8 mouse cellular contexts compared by ENCODE assay signal in genomic region chr9:61375802-61376561, GRCm38 (mm10). TPM values are rescaled to one million over a fixed set of nuclear protein-coding genes. Genes with fewer than 3 reads are reported as not detected.
A peak's percentile ranks its signal among the peaks of the same experiment; 100 is the strongest.
DNase-seq lines count a peak whose midpoint lies in the region; ATAC-seq and TF ChIP-seq lines count a peak whose summit lies in the region.

No protein-coding gene starts in this region.

- H3K9ac ChIP-seq in kidney, embryonic 15.5 days: peak overlapping the region; percentile 38
- peak overlapping the region; percentile 99 for H3K9ac ChIP-seq in hindbrain, embryonic 14.5 days
- peak overlapping the region; percentile 55 for H3K9ac ChIP-seq in midbrain, embryonic 12.5 days (replicated peaks)

- H3K9me3 ChIP-seq in kidney, embryonic 15.5 days (replicated peaks): no peaks in the 10 kb centered on the region
- no peaks in the 10 kb centered on the region for H3K9me3 ChIP-seq in hindbrain, embryonic 14.5 days (ENCODE audit: control insufficient read depth, low read length)
- H3K9me3 ChIP-seq in midbrain, embryonic 12.5 days: no peaks in the 10 kb centered on the region

- WGBS in kidney, embryonic 15.5 days: 42% methylated on average over 11 of the region's 11 CpGs
- 31% methylated on average over 11 of the region's 11 CpGs for WGBS in hindbrain, embryonic 14.5 days
- WGBS in midbrain, embryonic 12.5 days: 36% methylated on average over 11 of the region's 11 CpGs

- H3K4me1 ChIP-seq in kidney, embryonic 15.5 days: peaks cover 77% of the 10 kb centered on the region
- peaks cover 73% of the 10 kb centered on the region for H3K4me1 ChIP-seq in hindbrain, embryonic 14.5 days (replicated peaks; ENCODE audit: control insufficient read depth, insufficient read depth, low read length)
- H3K4me1 ChIP-seq in midbrain, embryonic 12.5 days: peaks cover 78% of the 10 kb centered on the region

- H3K27ac ChIP-seq in kidney, embryonic 15.5 days: no peak overlapping the region
- 0 out of 2 replicates have a peak overlapping the region, but pooled peaks have one; percentile 20 for H3K27ac ChIP-seq in hindbrain, embryonic 14.5 days
- peak overlapping the region; percentile 90; the same call in 1 of the 2 replicates for H3K27ac ChIP-seq in midbrain, embryonic 12.5 days (replicated peaks)

- H3K4me3 ChIP-seq in kidney, embryonic 15.5 days (replicated peaks): peak overlapping the region; percentile 16
- H3K4me3 ChIP-seq in hindbrain, embryonic 14.5 days (replicated peaks; ENCODE audit: low read length): peak overlapping the region; percentile 91
- H3K4me3 ChIP-seq in midbrain, embryonic 12.5 days: peak overlapping the region; percentile 97

- peaks cover 32% of the 10 kb centered on the region for H3K36me3 ChIP-seq in kidney, embryonic 15.5 days
- H3K36me3 ChIP-seq in hindbrain, embryonic 14.5 days (replicated peaks; ENCODE audit: control insufficient read depth, insufficient read depth): peaks cover 3% of the 10 kb centered on the region
- peaks cover 25% of the 10 kb centered on the region; the same call in 1 of the 2 replicates for H3K36me3 ChIP-seq in midbrain, embryonic 12.5 days

- H3K27me3 ChIP-seq in kidney, embryonic 15.5 days: no peaks in the 10 kb centered on the region
- H3K27me3 ChIP-seq in hindbrain, embryonic 14.5 days (ENCODE audit: control insufficient read depth, insufficient read depth, low read length): no peaks in the 10 kb centered on the region
- no peaks in the 10 kb centered on the region for H3K27me3 ChIP-seq in midbrain, embryonic 12.5 days

- no peak for TF ChIP-seq POLR2A in brain, embryonic 14.5 days (IDR thresholded peaks at IDR 0.05; ENCODE audit: borderline replicate concordance, extremely low read depth, insufficient read depth, insufficient read length, poor library complexity, severe bottlenecking)

- DNase-seq in kidney, adult 9 months: no peak
- peak; percentile 78 for DNase-seq in brain, embryonic 14.5 days (ENCODE audit: low read depth)
- DNase-seq in hindbrain, embryonic 14.5 days (ENCODE audit: low spot score): no peak
- no peak for DNase-seq in left cerebral cortex, adult 9 months (ENCODE audit: low spot score in 2 of 2)
- DNase-seq in thymus, postnatal 14 days: no peak
- DNase-seq in embryo, embryonic 10.5 days (ENCODE audit: low spot score): no peak

- TF ChIP-seq CTCF in brain, embryonic 14.5 days (IDR thresholded peaks at IDR 0.05; ENCODE audit: borderline replicate concordance, extremely low read depth, insufficient read depth, insufficient read length): no peak

- no peak for ATAC-seq in kidney, embryonic 15.5 days (replicated peaks; ENCODE audit: low FRiP score)
- no peak for ATAC-seq in hindbrain, embryonic 14.5 days (ENCODE audit: low FRiP score)
- ATAC-seq in midbrain, embryonic 12.5 days (ENCODE audit: low FRiP score, low read depth): no peak

- H3K4me2 ChIP-seq in kidney, embryonic 15.5 days: peak overlapping the region; percentile 78
- H3K4me2 ChIP-seq in hindbrain, embryonic 14.5 days (replicated peaks): peak overlapping the region; percentile 83
- H3K4me2 ChIP-seq in midbrain, embryonic 12.5 days (replicated peaks): peak overlapping the region; percentile 88

RNA-seq across cellular contexts. Expression of gene Tle3, which starts 3.8 kb away (rescaled TPM):
- polyA plus RNA-seq in kidney, embryonic 15.5 days (2015; fragmentation: Nextera tagmentation; extraction: Ambion mirVana): 26.1 and 30.9 TPM in 2 replicates
- polyA plus RNA-seq in brain, embryonic 14.5 days (2012; rRNA removed): 108 and 121 TPM in 2 replicates
- 22.4 and 23.9 TPM in 2 replicates for polyA plus RNA-seq in hindbrain, embryonic 14.5 days (2014; fragmentation: Nextera tagmentation; extraction: Ambion mirVana)
- 65.9 and 71.9 TPM in 2 replicates for polyA plus RNA-seq in midbrain, embryonic 12.5 days (2016; fragmentation: Nextera tagmentation; extraction: Ambion mirVana)

Comparison
In these comparisons a context has a peak if more than half of its experiments do, and no peak if none do; other contexts are left out.
1. H3K4me3 ChIP-seq: peak in every context shown above with its lines; median percentile 97 in midbrain, embryonic 12.5 days; 91 in hindbrain, embryonic 14.5 days; 16 in kidney, embryonic 15.5 days.
2. H3K9ac ChIP-seq: peak in every context shown above with its lines; median percentile 99 in hindbrain, embryonic 14.5 days; 55 in midbrain, embryonic 12.5 days; 38 in kidney, embryonic 15.5 days.